Comparison of ENCODE assay signal across 8 mouse cellular contexts in the genomic region with DNA sequence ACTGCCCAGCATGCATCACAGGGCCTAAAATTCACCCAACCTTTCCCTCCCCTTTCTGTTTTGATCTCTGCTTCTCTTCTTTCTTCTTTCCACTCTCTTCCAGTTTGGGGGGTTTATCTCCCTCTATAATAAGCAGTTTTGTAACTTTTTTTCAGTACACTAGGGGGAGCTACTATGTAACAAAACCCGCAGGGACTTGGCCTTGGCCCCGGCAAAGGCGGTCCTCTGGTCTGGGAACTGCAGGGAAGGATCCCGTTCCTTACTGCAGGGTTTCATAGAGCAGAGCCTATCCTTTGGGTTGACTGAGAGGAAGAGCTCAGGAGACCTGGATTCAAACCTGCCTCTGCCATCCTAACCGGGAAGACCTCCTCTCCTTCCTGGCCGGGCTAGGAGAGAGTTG. TPM values are rescaled to one million over a fixed set of nuclear protein-coding genes. Genes with fewer than 3 reads are reported as not detected.
A peak's percentile ranks its signal among the peaks of the same experiment; 100 is the strongest.
DNase-seq lines count a peak whose midpoint lies in the region; ATAC-seq and TF ChIP-seq lines count a peak whose summit lies in the region.

No protein-coding gene starts in this region.

- 26% methylated on average over 6 of the region's 6 CpGs for WGBS in hindbrain, embryonic 10.5 days
- WGBS in hindbrain, embryonic 16.5 days, result 28% methylated on average over 6 of the region's 6 CpGs
- 29% methylated on average over 6 of the region's 6 CpGs for WGBS in forebrain, embryonic 11.5 days
- 24% methylated on average over 6 of the region's 6 CpGs for WGBS in small intestine, adult 2 months

- H3K9ac ChIP-seq in hindbrain, embryonic 16.5 days (ENCODE audit: low read depth, low read length), result no peak overlapping the region
- H3K9ac ChIP-seq in forebrain, embryonic 11.5 days (ENCODE audit: low read length), result no peak overlapping the region

- H3K27ac ChIP-seq in hindbrain, embryonic 10.5 days, result no peak overlapping the region
- H3K27ac ChIP-seq in hindbrain, embryonic 16.5 days (ENCODE audit: low read depth, low read length), result no peak overlapping the region
- no peak overlapping the region for H3K27ac ChIP-seq in forebrain, embryonic 11.5 days (ENCODE audit: low read depth, low read length)
- no peak overlapping the region for H3K27ac ChIP-seq in small intestine, adult 2 months (ENCODE audit: insufficient read depth, low read depth, low read length)

- H3K9me3 ChIP-seq in hindbrain, embryonic 10.5 days, result no peaks in the 10 kb centered on the region
- H3K9me3 ChIP-seq in hindbrain, embryonic 16.5 days (ENCODE audit: control insufficient read depth, low read length), result no peaks in the 10 kb centered on the region
- H3K9me3 ChIP-seq in forebrain, embryonic 11.5 days (ENCODE audit: control insufficient read depth, low read length), result no peaks in the 10 kb centered on the region

- H3K36me3 ChIP-seq in hindbrain, embryonic 10.5 days, result no peaks in the 10 kb centered on the region
- H3K36me3 ChIP-seq in hindbrain, embryonic 16.5 days (ENCODE audit: control insufficient read depth, insufficient read depth, low read length), result no peaks in the 10 kb centered on the region
- H3K36me3 ChIP-seq in forebrain, embryonic 11.5 days (ENCODE audit: control insufficient read depth, insufficient read depth, low read length), result no peaks in the 10 kb centered on the region
- H3K36me3 ChIP-seq in small intestine, adult 2 months (ENCODE audit: control insufficient read depth, insufficient read depth, low read length), result no peaks in the 10 kb centered on the region

- no peaks in the 10 kb centered on the region; the same call in 1 of the 2 replicates for H3K27me3 ChIP-seq in hindbrain, embryonic 10.5 days (ENCODE audit: insufficient read depth, poor library complexity, severe bottlenecking)
- no peaks in the 10 kb centered on the region; the same call in 1 of the 2 replicates for H3K27me3 ChIP-seq in hindbrain, embryonic 16.5 days (replicated peaks; ENCODE audit: control insufficient read depth, insufficient read depth, low read length)
- H3K27me3 ChIP-seq in forebrain, embryonic 11.5 days (ENCODE audit: control insufficient read depth, insufficient read depth, low read length), result no peaks in the 10 kb centered on the region
- no peaks in the 10 kb centered on the region for H3K27me3 ChIP-seq in small intestine, adult 2 months (ENCODE audit: control insufficient read depth, insufficient read depth, low read length)

- H3K4me3 ChIP-seq in hindbrain, embryonic 10.5 days, result no peak overlapping the region
- H3K4me3 ChIP-seq in hindbrain, embryonic 16.5 days (ENCODE audit: low read length), result no peak overlapping the region
- no peak overlapping the region for H3K4me3 ChIP-seq in forebrain, embryonic 11.5 days (ENCODE audit: low read depth, low read length)
- no peak overlapping the region for H3K4me3 ChIP-seq in small intestine, adult 2 months (ENCODE audit: low read depth, low read length)

- 0 out of 2 replicates have a peak, but pooled peaks cover 6% of the 10 kb centered on the region for H3K4me1 ChIP-seq in hindbrain, embryonic 10.5 days (replicated peaks)
- H3K4me1 ChIP-seq in hindbrain, embryonic 16.5 days (ENCODE audit: control insufficient read depth, insufficient read depth, low read depth, low read length), result 0 out of 2 replicates have a peak, but pooled peaks cover 5% of the 10 kb centered on the region
- H3K4me1 ChIP-seq in forebrain, embryonic 11.5 days (replicated peaks; ENCODE audit: control insufficient read depth, insufficient read depth, low read length), result no peaks in the 10 kb centered on the region
- peaks cover 13% of the 10 kb centered on the region; the same call in 1 of the 2 replicates for H3K4me1 ChIP-seq in small intestine, adult 2 months (ENCODE audit: control insufficient read depth, insufficient read depth, insufficient read length, low read length)

- ATAC-seq in hindbrain, embryonic 16.5 days, result no peak
- no peak for ATAC-seq in forebrain, embryonic 11.5 days (replicated peaks; ENCODE audit: low FRiP score)

- peak; percentile 33 for DNase-seq in hindbrain, embryonic 10.5 days (ENCODE audit: low spot score)
- DNase-seq in 416B (ENCODE audit: low read depth) (peak; percentile 60), R1 (ENCODE audit: low read depth, low spot score) (peak; percentile 80)
- peak; percentile 64 for DNase-seq in forebrain, embryonic 11.5 days (ENCODE audit: low spot score)
- peak; percentile 53 to 69 for DNase-seq in kidney, postnatal 4 days
- DNase-seq in right cerebral cortex, postnatal 36 days (ENCODE audit: low spot score in 2 of 2), result no peak

- no peak for TF ChIP-seq POLR2A in small intestine, adult 2 months (IDR thresholded peaks at IDR 0.05; ENCODE audit: low read depth, low read length)

- no peak overlapping the region for H3K4me2 ChIP-seq in hindbrain, embryonic 16.5 days (ENCODE audit: low read length)
- H3K4me2 ChIP-seq in forebrain, embryonic 11.5 days (ENCODE audit: low read depth, low read length, severe bottlenecking), result no peak overlapping the region

- peak; percentile 56; the same call in 1 of the 2 replicates for TF ChIP-seq CTCF in small intestine, adult 2 months (IDR thresholded peaks at IDR 0.05; ENCODE audit: extremely low read depth, insufficient read length, insufficient replicate concordance, low read depth, low read length)

RNA-seq across cellular contexts. Expression of gene Chga, which starts 30.0 kb away (rescaled TPM):
- polyA plus RNA-seq in hindbrain, embryonic 10.5 days (2016; fragmentation: Nextera tagmentation; extraction: Ambion mirVana), result 15.6 and 30.1 TPM in 2 replicates
- polyA plus RNA-seq in hindbrain, embryonic 16.5 days (2015; fragmentation: Nextera tagmentation; extraction: Ambion mirVana), result 198 and 224 TPM in 2 replicates
- polyA plus RNA-seq in forebrain, embryonic 11.5 days (2014; fragmentation: Nextera tagmentation; extraction: Ambion mirVana), result 16.7 and 18.1 TPM in 2 replicates
- 26.1 and 73.7 TPM in 2 replicates for polyA plus RNA-seq in small intestine, adult 2 months (2012; rRNA removed)

RNA-seq across cellular contexts. Expression of gene Golga5, which starts 55.8 kb away (rescaled TPM):
- polyA plus RNA-seq in hindbrain, embryonic 10.5 days (2016; fragmentation: Nextera tagmentation; extraction: Ambion mirVana), result 26.1 and 26.5 TPM in 2 replicates
- polyA plus RNA-seq in hindbrain, embryonic 16.5 days (2015; fragmentation: Nextera tagmentation; extraction: Ambion mirVana), result 24.7 and 28.9 TPM in 2 replicates
- polyA plus RNA-seq in forebrain, embryonic 11.5 days (2014; fragmentation: Nextera tagmentation; extraction: Ambion mirVana), result 32.5 and 34.0 TPM in 2 replicates
- polyA plus RNA-seq in small intestine, adult 2 months (2012; rRNA removed), result 3.7 and 7.8 TPM in 2 replicates

Comparison
In these comparisons a context has a peak if more than half of its experiments do, and no peak if none do; other contexts are left out.
1. DNase-seq: peak in hindbrain, embryonic 10.5 days (single experiment), 416B (single experiment), R1 (single experiment), forebrain, embryonic 11.5 days (single experiment) and kidney, postnatal 4 days (2 of 2); none in right cerebral cortex, postnatal 36 days (0 of 2).